Mouse (Mus musculus) liver, embryonic 16.5 days (tissue): ENCODE measurements around the gene Ushbp1. TPM values are rescaled to one million over a fixed set of nuclear protein-coding genes. Genes with fewer than 3 reads are reported as not detected.

ENCODE experiments used
- polyA plus RNA-seq: library from polyadenylated mRNA; unstranded; fragments of >200 nt; fragmentation: Nextera tagmentation; extraction: Ambion mirVana; gene quantifications from 2 replicates; pipeline ENCODE4 v1.2.1, GENCODE M21; 2015

Ushbp1 gene
- polyA plus RNA-seq, 1 experiment from 2014 or later, result 4.3 TPM

Other genes starting within 250 kb of the Ushbp1 start
- gene Myo9b, start 123.1 kb downstream of the Ushbp1 start, polyA plus RNA-seq, result 7.4 and 7.8 TPM in 2 replicates
- 42.8 and 47.1 TPM in 2 replicates for gene Haus8, start 122.9 kb downstream of the Ushbp1 start, polyA plus RNA-seq
- gene Use1, start 29.0 kb downstream of the Ushbp1 start, polyA plus RNA-seq, result 40.7 and 41.2 TPM in 2 replicates
- 3.9 and 4.7 TPM in 2 replicates for gene Ocel1, start 24.5 kb downstream of the Ushbp1 start, polyA plus RNA-seq
- gene Nr2f6, start 13.8 kb downstream of the Ushbp1 start, polyA plus RNA-seq, result 13.9 and 17.2 TPM in 2 replicates
- gene Babam1, start 1.1 kb upstream of the Ushbp1 start, polyA plus RNA-seq, result 46.6 and 48.2 TPM in 2 replicates
- 39.8 and 48.1 TPM in 2 replicates for gene Ankle1, start 10.2 kb upstream of the Ushbp1 start, polyA plus RNA-seq
- gene Abhd8, start 67.9 kb upstream of the Ushbp1 start, polyA plus RNA-seq, result 5.0 and 5.7 TPM in 2 replicates
- 87.3 and 88.6 TPM in 2 replicates for gene Mrpl34, start 69.2 kb upstream of the Ushbp1 start, polyA plus RNA-seq
- gene Dda1, start 73.4 kb upstream of the Ushbp1 start, polyA plus RNA-seq, result 32.1 and 32.8 TPM in 2 replicates
- gene Ano8, start 90.2 kb upstream of the Ushbp1 start, polyA plus RNA-seq, result 0.07 and 0.14 TPM in 2 replicates
- 5.3 and 5.4 TPM in 2 replicates for gene Gtpbp3, start 92.3 kb upstream of the Ushbp1 start, polyA plus RNA-seq
- 18.2 and 20.3 TPM in 2 replicates for gene Plvap, start 116.0 kb upstream of the Ushbp1 start, polyA plus RNA-seq
- 0.19 and 0.20 TPM in 2 replicates for gene Ccdc194, start 129.9 kb upstream of the Ushbp1 start, polyA plus RNA-seq
- gene Bst2, start 141.7 kb upstream of the Ushbp1 start, polyA plus RNA-seq, result 24.5 and 27.0 TPM in 2 replicates
- gene Mvb12a, start 147.1 kb upstream of the Ushbp1 start, polyA plus RNA-seq, result 30.2 and 32.5 TPM in 2 replicates
- gene Tmem221, start 163.1 kb upstream of the Ushbp1 start, polyA plus RNA-seq, result 0.55 and 0.67 TPM in 2 replicates
- 0.05 TPM in 1 of 2 replicates, not detected in the other for gene Nxnl1, start 170.8 kb upstream of the Ushbp1 start, polyA plus RNA-seq
- 2.8 and 3.2 TPM in 2 replicates for gene Slc27a1, start 173.1 kb upstream of the Ushbp1 start, polyA plus RNA-seq
- gene Pgls, start 196.4 kb upstream of the Ushbp1 start, polyA plus RNA-seq, result 81.3 and 93.9 TPM in 2 replicates
- gene Fam129c, start 201.8 kb upstream of the Ushbp1 start, polyA plus RNA-seq, result 1.6 and 2.1 TPM in 2 replicates
- 18.5 and 22.5 TPM in 2 replicates for gene Colgalt1, start 215.2 kb upstream of the Ushbp1 start, polyA plus RNA-seq